Mouse (Mus musculus) ES-CJ7 (cell line): ENCODE measurements at regions not wholly inside any gene's neighbourhood (a gene's known extent, or its start where the extent isn't known, plus 50 kb on each side); places are given as distances from the start of the nearest gene placed in this dataset.
A peak's percentile ranks its signal among the peaks of the same experiment; 100 is the strongest.

Experiments used
- DNase-seq: peaks from one replicate; pipeline ENCODE4 v3.0.0; 2011; ENCODE audit warnings: low read depth, low spot score

GRCm38 (mm10) chr5:133821273-133821672 is 278.2 kb upstream of the Castor2 start:
- DNase-seq, result no peak

- peak; percentile 74 for DNase-seq
Measured at GRCm38 (mm10) chr5:133815462-133815861, 284.0 kb upstream of the Castor2 start.

GRCm38 (mm10) chr5:133814436-133814835 is 285.1 kb upstream of the Castor2 start:
- DNase-seq, result no peak

- DNase-seq, result no peak
Measured at GRCm38 (mm10) chr5:133812216-133812615, 287.3 kb upstream of the Castor2 start.

GRCm38 (mm10) chr5:133806891-133807290 is 292.6 kb upstream of the Castor2 start:
- DNase-seq, result no peak

GRCm38 (mm10) chr5:133802001-133802400 is 297.5 kb upstream of the Castor2 start:
- peak; percentile 28 for DNase-seq

GRCm38 (mm10) chr5:133795638-133796037 is 303.9 kb upstream of the Castor2 start:
- DNase-seq, result no peak

- no peak for DNase-seq
Measured at GRCm38 (mm10) chr5:133790726-133791125, 308.8 kb upstream of the Castor2 start.

GRCm38 (mm10) chr5:133788006-133788405 is 311.5 kb upstream of the Castor2 start:
- no peak for DNase-seq

GRCm38 (mm10) chr5:133787491-133787890 is 312.0 kb upstream of the Castor2 start:
- no peak for DNase-seq

GRCm38 (mm10) chr5:133776591-133776990 is 322.9 kb upstream of the Castor2 start:
- no peak for DNase-seq

- DNase-seq, result no peak
Measured at GRCm38 (mm10) chr5:133774116-133774515, 325.4 kb upstream of the Castor2 start.

- DNase-seq, result no peak
Measured at GRCm38 (mm10) chr5:133768856-133769255, 330.7 kb upstream of the Castor2 start.

- no peak for DNase-seq
Measured at GRCm38 (mm10) chr5:133757817-133758216, 341.7 kb upstream of the Castor2 start.

GRCm38 (mm10) chr5:133754180-133754579 is 345.3 kb upstream of the Castor2 start:
- peak; percentile 32 for DNase-seq

GRCm38 (mm10) chr5:133753461-133754160 is 345.9 kb upstream of the Castor2 start:
- DNase-seq, result no peak

GRCm38 (mm10) chr5:133746960-133747359 is 352.6 kb upstream of the Castor2 start:
- no peak for DNase-seq

- DNase-seq, result peak; percentile 14
Measured at GRCm38 (mm10) chr5:133746411-133746810, 353.1 kb upstream of the Castor2 start.

GRCm38 (mm10) chr5:133744136-133744535 is 355.4 kb upstream of the Castor2 start:
- DNase-seq, result peak; percentile 93

- DNase-seq, result peak; percentile 77
Measured at GRCm38 (mm10) chr5:133743606-133744005, 355.9 kb upstream of the Castor2 start.

- DNase-seq, result no peak
Measured at GRCm38 (mm10) chr5:133731871-133732270, 367.6 kb upstream of the Castor2 start.

- DNase-seq, result peak; percentile 82
Measured at GRCm38 (mm10) chr5:133718187-133719078, 381.1 kb upstream of the Castor2 start.

- no peak for DNase-seq
Measured at GRCm38 (mm10) chr5:133715830-133716229, 383.7 kb upstream of the Castor2 start.
